Mouse (Mus musculus): ENCODE measurements around the gene Wdr24. TPM values are rescaled to one million over a fixed set of nuclear protein-coding genes. Genes with fewer than 3 reads are reported as not detected.

Gene Wdr24
- polyA plus RNA-seq, 1 experiment: 47.0 TPM

DNA sequence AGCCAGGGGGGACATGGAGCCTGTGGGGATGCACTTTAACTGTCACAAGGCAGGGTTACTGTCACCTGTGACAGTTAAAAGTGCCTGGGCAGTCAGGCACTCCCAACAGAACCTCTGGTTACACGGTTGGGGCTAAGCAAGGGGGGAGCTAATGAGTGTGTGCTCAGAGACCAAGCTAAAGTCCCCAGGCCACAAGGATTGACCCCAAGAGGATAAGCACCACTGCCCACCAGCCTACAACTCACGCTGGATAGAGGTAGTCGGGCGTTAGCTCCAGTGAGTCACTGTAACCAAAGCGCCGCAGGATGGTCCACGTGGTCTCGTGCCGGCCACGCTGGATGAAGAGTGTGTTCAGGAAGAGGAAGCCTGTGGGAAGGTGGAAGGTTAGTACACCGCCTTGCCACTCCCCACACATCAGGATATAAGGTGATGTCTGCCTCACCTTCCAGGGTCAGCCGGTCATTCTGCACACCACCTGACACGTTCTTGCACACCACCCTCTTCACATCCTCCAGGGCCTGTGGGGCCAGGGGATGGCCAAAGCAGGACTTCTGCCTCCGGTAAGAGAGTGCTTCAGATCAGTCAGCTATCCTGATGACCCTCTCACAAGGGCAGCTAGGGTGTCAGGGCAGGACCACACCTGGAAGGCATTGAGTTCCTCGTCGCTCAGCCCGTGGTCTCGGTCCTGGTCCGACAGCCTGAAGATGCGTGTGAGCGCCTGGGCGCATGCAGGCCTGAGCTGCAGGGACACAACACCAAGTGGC lies 17.9 kb downstream of the Wdr24 start, which contains the start of gene Gm20683:
Gene Gm20683 (minus strand): TSS at position 647 of the 764 bp plus-strand sequence.
- DNase-seq (ENCODE audit: low read depth): no peak
- TF ChIP-seq CTCF (IDR thresholded peaks at IDR 0.05; ENCODE audit: borderline replicate concordance, extremely low read depth, insufficient read depth, insufficient read length) (no peak), POLR2A (IDR thresholded peaks at IDR 0.05; ENCODE audit: borderline replicate concordance, extremely low read depth, insufficient read depth, insufficient read length, poor library complexity, severe bottlenecking) (no peak)

DNA sequence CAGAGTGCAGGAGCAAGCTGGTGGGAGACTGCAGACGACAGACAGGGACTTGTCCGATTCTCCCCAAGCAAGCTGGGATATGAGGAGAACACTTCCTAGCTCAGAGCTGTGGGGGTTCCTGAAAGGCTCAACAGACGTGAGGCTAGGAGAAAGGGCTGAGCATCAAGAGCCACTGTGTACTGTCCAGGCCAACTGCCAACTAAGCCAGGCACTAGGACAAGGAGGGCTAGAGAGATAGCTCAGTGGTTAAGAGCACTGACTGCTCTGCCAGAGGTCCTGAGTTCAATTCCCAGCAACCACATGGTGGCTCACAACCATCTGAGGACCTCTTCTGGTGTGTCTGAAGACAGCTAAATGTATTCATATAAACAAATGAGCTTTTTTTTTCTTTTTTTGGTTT lies 19.1 kb downstream of the Wdr24 start:
- DNase-seq (ENCODE audit: low read depth): no peak
- TF ChIP-seq CTCF (IDR thresholded peaks at IDR 0.05; ENCODE audit: borderline replicate concordance, extremely low read depth, insufficient read depth, insufficient read length): no peak
- no peak for TF ChIP-seq POLR2A (IDR thresholded peaks at IDR 0.05; ENCODE audit: borderline replicate concordance, extremely low read depth, insufficient read depth, insufficient read length, poor library complexity, severe bottlenecking)

DNA sequence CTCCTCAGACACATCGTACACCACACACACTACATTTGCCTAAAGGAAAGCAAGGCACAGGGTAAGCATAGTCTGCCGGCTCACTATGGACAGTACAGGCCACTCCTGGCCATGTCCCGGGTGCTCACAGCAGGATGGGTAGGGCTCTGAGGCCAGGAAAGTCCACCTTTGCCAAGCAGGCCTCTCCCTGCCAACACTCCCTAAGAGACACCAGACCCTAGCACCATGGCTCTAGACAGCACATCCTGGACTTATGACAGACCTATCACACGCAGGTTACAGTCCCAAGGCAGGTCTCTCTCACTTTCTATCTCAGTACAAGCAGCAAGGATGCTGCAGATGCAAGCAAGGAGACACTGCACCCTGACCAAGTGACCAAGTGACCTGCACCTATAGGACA lies 19.7 kb downstream of the Wdr24 start:
- DNase-seq (ENCODE audit: low read depth): no peak
- TF ChIP-seq POLR2A (IDR thresholded peaks at IDR 0.05; ENCODE audit: borderline replicate concordance, extremely low read depth, insufficient read depth, insufficient read length, poor library complexity, severe bottlenecking) (no peak), CTCF (IDR thresholded peaks at IDR 0.05; ENCODE audit: borderline replicate concordance, extremely low read depth, insufficient read depth, insufficient read length) (no peak)

DNA sequence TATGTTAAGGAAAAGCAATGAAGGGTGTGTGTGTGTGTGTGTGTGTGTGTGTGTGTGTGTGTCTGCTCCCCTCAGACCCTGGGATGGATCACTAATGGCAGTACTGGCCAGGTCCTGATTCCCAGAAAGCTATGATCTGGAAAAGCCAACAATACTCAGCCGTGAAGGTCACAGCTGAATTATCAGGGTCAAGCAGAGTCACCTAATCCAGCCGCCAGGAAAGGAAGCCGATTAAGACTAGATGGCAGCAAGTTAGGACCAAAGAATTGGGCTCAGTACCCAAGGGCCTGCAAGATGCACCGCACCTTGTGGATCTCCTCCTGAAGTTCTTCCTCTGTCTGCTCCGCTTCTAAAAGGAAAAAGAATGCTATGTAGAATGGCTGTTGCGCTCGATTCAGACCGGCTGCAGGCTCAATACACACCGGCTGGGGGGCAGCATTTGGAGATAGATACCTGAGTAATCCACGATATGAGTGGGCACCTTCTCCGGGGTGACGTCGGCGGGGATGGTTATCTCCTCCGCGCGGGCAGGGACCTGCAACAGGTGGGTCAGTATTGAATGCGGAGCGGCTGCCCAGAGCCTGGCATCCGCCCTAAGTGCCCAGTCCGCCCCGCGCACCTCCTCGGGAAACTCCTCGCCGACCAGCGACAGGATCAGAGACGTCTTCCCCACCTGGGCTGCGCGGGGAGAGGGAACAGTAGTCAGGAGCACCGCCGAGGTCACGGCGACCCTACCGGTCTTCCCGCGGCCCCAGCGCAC lies 20.4 kb downstream of the Wdr24 start:
- no peak for DNase-seq (ENCODE audit: low read depth)
- TF ChIP-seq CTCF (IDR thresholded peaks at IDR 0.05; ENCODE audit: borderline replicate concordance, extremely low read depth, insufficient read depth, insufficient read length) (no peak), POLR2A (IDR thresholded peaks at IDR 0.05; ENCODE audit: borderline replicate concordance, extremely low read depth, insufficient read depth, insufficient read length, poor library complexity, severe bottlenecking) (no peak)

DNA sequence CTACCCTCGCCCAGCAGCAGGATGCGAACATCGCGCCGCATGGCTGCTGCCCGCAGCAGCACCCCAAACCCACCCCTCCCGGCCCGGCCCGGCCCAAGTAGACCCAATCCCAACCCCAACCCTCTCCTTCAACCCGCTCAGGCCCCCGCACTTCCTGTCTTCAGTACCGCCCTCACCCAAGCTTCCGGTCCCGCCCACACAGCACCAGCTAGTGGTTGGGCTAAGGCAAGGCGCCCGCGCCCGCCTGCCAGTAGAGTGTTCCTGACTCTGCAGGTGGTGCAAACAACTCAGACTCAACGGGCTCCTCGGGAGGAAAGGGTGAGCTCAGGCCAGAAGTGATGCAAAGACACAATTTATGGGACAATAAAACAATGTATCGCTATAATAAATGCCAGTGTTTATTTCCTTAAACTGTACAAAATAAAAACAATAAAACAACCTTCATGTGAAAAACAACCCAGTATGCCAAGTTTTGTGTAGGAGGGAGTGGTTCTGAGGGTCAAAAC lies 21.0 kb downstream of the Wdr24 start, which contains the start of gene Rhot2:
Gene Rhot2 (minus strand): TSS at position 456 of the 506 bp plus-strand sequence.
- DNase-seq (ENCODE audit: low read depth): peak; percentile 96
- TF ChIP-seq CTCF (IDR thresholded peaks at IDR 0.05; ENCODE audit: borderline replicate concordance, extremely low read depth, insufficient read depth, insufficient read length) (peak; percentile 67), POLR2A (IDR thresholded peaks at IDR 0.05; ENCODE audit: borderline replicate concordance, extremely low read depth, insufficient read depth, insufficient read length, poor library complexity, severe bottlenecking) (peak; percentile 65; the same call in 1 of the 2 replicates)

DNA sequence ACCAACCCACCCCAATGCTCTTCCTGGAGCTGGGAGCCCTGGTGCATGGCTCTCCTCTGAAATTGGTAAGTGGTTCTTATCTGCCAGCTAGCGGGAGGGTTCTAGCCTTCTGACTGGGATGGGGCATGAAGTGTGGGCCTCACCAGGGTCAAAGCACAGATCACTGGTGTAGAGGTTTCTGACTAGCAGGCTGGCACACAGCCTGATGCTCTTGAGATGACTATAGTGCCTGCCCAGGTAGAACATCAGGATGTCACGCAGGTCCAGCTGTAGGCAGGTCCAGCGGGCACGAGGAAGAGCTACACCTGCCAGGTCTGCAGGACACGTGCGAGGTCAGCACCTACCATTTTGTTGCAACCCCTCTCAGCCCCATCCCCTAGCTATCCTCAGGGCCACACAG lies 36.8 kb downstream of the Wdr24 start:
- DNase-seq (ENCODE audit: low read depth): no peak
- TF ChIP-seq POLR2A (IDR thresholded peaks at IDR 0.05; ENCODE audit: borderline replicate concordance, extremely low read depth, insufficient read depth, insufficient read length, poor library complexity, severe bottlenecking) (no peak), CTCF (IDR thresholded peaks at IDR 0.05; ENCODE audit: borderline replicate concordance, extremely low read depth, insufficient read depth, insufficient read length) (no peak)

DNA sequence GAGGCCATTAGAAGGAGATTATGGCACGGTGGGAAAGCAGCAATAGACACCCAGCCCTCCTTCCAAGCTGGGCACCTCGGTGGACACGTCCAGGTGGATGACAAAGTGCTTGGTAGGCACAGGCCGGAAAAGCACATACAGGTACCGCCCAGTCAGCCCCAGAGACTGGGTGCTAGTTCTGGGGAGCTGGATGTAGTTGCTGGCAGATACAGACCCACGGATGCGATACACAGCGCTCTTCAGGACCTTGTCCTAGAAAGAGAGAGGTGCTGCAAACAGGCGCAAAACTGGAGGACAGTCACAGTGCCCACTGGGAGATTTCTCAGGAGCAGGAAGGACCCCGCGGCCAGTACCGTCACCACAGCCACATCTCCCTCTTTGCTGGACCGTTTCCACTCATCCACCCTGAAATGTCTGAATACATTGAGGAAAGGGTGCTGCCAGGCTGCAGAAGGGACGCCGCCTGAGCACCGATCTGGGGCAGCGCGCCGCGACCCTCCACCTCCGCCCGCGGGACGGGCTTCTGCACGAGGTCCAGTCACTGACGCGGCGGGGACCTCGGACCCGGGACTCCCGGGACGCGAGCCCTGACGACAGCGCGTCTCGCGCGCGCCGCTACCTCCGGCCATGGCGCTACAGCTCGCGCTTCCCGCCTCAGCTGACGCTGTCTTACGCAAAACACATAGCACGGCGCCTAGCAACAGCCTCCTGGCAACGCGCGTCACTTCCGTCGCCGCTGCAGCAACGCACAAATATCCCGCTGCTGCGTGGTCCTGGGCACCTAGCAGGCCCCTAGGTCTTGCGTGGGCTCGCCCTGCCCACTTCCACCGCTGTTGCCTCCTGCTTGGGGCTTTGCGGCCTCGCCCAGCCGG lies 37.6 kb downstream of the Wdr24 start, which contains the start of gene Wdr90:
Gene Wdr90 (minus strand): TSS at position 670 of the 872 bp plus-strand sequence.
- TF ChIP-seq CTCF (IDR thresholded peaks at IDR 0.05; ENCODE audit: borderline replicate concordance, extremely low read depth, insufficient read depth, insufficient read length) (no peak), POLR2A (IDR thresholded peaks at IDR 0.05; ENCODE audit: borderline replicate concordance, extremely low read depth, insufficient read depth, insufficient read length, poor library complexity, severe bottlenecking) (peak; percentile 71)
- peak; percentile 98 for DNase-seq (ENCODE audit: low read depth)

DNA sequence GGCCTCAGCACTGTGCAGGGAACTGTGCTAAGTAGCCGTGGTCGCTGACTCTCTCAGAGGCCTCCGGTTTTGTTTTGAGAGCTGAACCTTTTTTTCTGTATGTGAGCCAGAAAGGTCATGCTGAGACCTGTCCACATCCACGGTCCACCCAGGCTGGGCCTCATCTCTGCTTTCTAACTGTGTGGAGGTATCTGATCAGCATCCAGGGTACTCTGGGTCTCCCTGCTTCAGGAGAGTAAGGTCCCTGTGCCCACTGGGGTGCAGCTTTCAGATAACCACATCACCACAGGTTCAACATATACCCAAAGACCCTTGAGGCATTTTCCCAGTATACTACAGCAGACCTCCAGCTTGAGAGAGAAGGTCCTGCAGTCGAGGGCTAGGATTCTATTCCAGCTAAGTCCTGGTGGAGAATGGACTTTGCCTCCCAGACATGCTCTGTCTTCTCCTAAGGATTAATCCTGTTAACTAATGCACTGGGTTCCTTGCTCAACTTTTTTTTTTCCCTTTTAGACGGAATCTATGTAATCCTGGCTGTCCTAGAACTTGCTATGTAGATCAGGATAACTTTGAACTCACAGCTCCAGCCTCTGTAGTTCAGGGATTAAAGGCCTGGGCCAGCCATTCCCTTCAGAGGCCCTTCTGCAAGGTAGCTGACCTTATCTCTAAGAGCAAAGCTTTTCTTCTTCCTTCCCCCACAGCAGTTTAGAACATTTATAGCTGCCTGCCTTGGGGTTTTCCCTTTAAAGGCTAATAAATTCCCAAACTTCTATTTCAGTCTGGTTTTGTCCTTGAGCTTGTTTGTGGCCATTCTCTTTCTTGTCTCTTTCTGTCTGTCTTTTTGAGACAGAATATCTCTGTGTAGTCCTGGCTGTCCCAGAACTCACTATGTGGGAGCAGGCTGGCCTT lies 38.5 kb downstream of the Wdr24 start:
- no peak for DNase-seq (ENCODE audit: low read depth)
- TF ChIP-seq CTCF (IDR thresholded peaks at IDR 0.05; ENCODE audit: borderline replicate concordance, extremely low read depth, insufficient read depth, insufficient read length) (no peak), POLR2A (IDR thresholded peaks at IDR 0.05; ENCODE audit: borderline replicate concordance, extremely low read depth, insufficient read depth, insufficient read length, poor library complexity, severe bottlenecking) (no peak)

DNA sequence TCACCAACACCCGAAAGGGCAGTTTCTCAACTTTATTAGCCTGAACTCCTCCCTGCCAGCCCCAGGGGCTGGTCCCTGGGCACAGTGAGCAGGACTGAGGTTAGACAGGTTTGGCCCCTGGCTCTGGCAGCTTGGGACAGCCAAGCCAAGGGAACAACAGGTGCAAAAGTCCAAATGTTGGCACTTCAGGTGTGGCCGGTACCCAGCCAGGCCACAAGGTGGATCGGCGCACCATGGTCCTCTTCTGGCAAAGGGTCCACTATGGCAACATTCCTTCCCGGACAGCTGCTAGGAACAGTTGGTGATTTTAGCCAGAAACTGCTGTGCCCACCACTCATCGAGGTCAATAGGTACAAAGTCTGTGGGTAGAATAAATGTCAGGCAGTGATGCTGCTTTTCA lies 40.3 kb downstream of the Wdr24 start:
- no peak for TF ChIP-seq POLR2A (IDR thresholded peaks at IDR 0.05; ENCODE audit: borderline replicate concordance, extremely low read depth, insufficient read depth, insufficient read length, poor library complexity, severe bottlenecking)
- no peak for TF ChIP-seq CTCF (IDR thresholded peaks at IDR 0.05; ENCODE audit: borderline replicate concordance, extremely low read depth, insufficient read depth, insufficient read length)
- no peak for DNase-seq (ENCODE audit: low read depth)

DNA sequence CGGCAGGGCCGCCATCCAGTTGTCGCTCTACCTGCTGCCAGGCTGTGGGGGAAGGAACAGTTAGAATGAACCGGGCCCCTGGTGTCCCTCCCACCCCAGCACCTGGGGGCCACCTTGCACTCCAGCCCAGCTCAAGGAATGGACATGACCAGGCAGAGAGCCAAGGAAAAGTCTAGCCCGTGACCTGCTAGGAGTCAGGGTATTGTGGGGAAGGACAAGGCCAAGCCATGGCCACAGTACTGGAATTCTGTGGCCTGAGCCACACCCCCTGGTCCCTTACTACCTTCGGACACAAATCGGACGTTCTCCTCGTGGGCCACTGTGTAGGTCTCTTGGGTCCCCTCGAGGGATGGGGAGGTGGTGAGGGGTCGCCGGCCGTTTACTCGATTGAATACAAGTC lies 40.9 kb downstream of the Wdr24 start:
- DNase-seq (ENCODE audit: low read depth): no peak
- no peak for TF ChIP-seq CTCF (IDR thresholded peaks at IDR 0.05; ENCODE audit: borderline replicate concordance, extremely low read depth, insufficient read depth, insufficient read length)
- no peak for TF ChIP-seq POLR2A (IDR thresholded peaks at IDR 0.05; ENCODE audit: borderline replicate concordance, extremely low read depth, insufficient read depth, insufficient read length, poor library complexity, severe bottlenecking)

Measured in brain, embryonic 14.5 days (tissue).